Mouse (Mus musculus): ENCODE results near the gene Ntsr2. TPM values are rescaled to one million over a fixed set of nuclear protein-coding genes. Genes with fewer than 3 reads are reported as not detected.

Gene Ntsr2
- polyA plus RNA-seq, 2 experiments = not detected

DNA sequence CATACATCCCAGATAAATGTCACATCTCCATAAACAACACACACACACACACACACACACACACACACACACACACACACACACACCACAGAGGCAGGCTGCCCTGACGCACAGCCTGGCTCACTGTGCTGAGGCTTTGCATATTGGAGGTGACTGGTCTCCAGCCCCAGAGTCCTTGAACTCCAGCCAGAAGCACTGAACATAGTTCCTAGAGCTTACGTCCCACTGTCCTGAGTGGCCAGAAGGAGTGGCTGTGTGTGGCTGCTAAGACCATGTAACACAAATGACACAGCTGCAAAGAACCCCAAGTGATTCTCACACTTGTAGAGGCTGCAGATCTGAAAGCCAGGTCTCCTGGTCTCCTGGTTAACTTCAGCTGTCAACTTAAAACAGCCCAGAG lies 8.8 kb downstream of the Ntsr2 start:
- no peaks in the 10 kb centered on the region for H3K36me3 ChIP-seq (ENCODE audit: control insufficient read depth, insufficient read depth, low read length)
- ATAC-seq (ENCODE audit: low FRiP score, low read depth) (no peak), DNase-seq (ENCODE audit: low spot score) (no peak)
- no peaks in the 10 kb centered on the region for H3K4me1 ChIP-seq (ENCODE audit: control insufficient read depth, insufficient read depth, low read length)
- no peaks in the 10 kb centered on the region for H3K9me3 ChIP-seq (ENCODE audit: control insufficient read depth, low read length)
- no peak overlapping the region for H3K9ac ChIP-seq (ENCODE audit: low read depth, low read length, severe bottlenecking)
- TF ChIP-seq POLR2A (IDR thresholded peaks at IDR 0.05; ENCODE audit: borderline replicate concordance, extremely low read depth, insufficient read depth, insufficient read length) = no peak
- 78% methylated on average over 2 of the region's 2 CpGs for WGBS
- H3K27me3 ChIP-seq (ENCODE audit: control insufficient read depth, insufficient read depth, low read length) = no peaks in the 10 kb centered on the region
- no peak overlapping the region for H3K27ac ChIP-seq (replicated peaks; ENCODE audit: low read depth, low read length)
- H3K4me2 ChIP-seq (replicated peaks; ENCODE audit: low read depth, low read length, severe bottlenecking) = no peak overlapping the region
- no peak overlapping the region for H3K4me3 ChIP-seq (replicated peaks; ENCODE audit: low read length)

DNA sequence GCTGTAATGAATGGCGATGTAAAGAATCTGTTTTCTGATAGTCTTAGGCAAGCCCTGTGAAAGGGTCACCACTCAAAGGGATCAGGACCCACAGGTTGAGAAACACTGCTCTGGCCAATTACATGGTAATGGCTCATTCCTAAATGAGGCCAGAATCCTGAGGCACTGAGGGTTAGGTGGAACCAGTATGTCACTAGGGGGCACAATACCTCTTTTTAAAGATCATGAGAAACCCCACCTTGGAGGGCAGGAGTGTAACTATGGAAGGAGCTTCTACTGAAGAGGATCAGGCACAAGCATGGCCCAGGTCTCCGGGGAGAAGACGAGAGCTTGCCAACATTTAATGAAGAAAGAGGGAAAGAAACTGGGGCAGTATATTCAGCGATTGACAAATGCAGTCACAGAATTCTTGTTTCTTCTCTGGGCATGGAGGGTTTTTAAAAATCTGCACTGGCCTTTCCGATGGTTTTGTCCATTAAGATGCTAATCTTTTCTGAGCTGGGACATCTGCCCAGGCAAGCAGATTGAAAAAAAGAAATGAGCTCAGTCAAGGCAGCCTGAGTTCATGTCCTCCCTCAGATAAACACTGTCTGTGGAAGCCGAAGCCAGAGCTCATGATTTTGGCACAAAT lies 9.9 kb downstream of the Ntsr2 start:
- no peak for ATAC-seq (ENCODE audit: low FRiP score, low read depth)
- 72% methylated on average over 6 of the region's 6 CpGs for WGBS

DNA sequence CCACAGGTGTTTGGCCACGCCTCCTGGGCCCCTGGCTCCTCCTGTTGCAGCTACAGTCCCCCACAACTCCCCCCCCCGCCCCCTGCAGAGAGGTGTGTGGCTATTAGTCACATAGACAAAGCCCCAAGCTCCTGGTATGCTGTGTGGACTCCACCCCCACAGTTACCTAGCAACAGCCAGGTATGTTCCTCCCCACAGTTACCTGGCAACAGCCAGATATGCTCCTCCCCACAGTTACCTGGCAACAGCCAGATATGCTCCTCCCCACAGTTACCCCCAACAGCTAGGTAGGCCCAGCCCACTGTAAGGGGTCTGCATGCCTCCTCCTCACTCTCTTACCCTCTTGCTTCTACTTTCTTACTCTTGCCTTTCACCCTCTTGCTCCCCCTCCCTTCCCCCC lies 11.8 kb downstream of the Ntsr2 start:
- no peak for TF ChIP-seq POLR2A (IDR thresholded peaks at IDR 0.05; ENCODE audit: borderline replicate concordance, extremely low read depth, insufficient read depth, insufficient read length)
- DNase-seq (ENCODE audit: low spot score) (no peak), ATAC-seq (ENCODE audit: low FRiP score, low read depth) (no peak)
- H3K4me2 ChIP-seq (replicated peaks; ENCODE audit: low read depth, low read length, severe bottlenecking) = no peak overlapping the region
- H3K27ac ChIP-seq (replicated peaks; ENCODE audit: low read depth, low read length) = no peak overlapping the region
- H3K36me3 ChIP-seq (ENCODE audit: control insufficient read depth, insufficient read depth, low read length) = no peaks in the 10 kb centered on the region
- no peak overlapping the region for H3K4me3 ChIP-seq (replicated peaks; ENCODE audit: low read length)
- H3K9ac ChIP-seq (ENCODE audit: low read depth, low read length, severe bottlenecking) = no peak overlapping the region
- H3K9me3 ChIP-seq (ENCODE audit: control insufficient read depth, low read length) = no peaks in the 10 kb centered on the region
- no peaks in the 10 kb centered on the region for H3K27me3 ChIP-seq (ENCODE audit: control insufficient read depth, insufficient read depth, low read length)
- H3K4me1 ChIP-seq (ENCODE audit: control insufficient read depth, insufficient read depth, low read length) = no peaks in the 10 kb centered on the region
- no CpG with 5 or more reads among the region's 2 CpGs for WGBS

More for the DNA sequence above, 9.9 kb downstream of the Ntsr2 start:
- no peak for DNase-seq (ENCODE audit: low spot score)
- no peak for TF ChIP-seq POLR2A (IDR thresholded peaks at IDR 0.05; ENCODE audit: borderline replicate concordance, extremely low read depth, insufficient read depth, insufficient read length)
- no peaks in the 10 kb centered on the region for H3K4me1 ChIP-seq (ENCODE audit: control insufficient read depth, insufficient read depth, low read length)
- no peaks in the 10 kb centered on the region for H3K27me3 ChIP-seq (ENCODE audit: control insufficient read depth, insufficient read depth, low read length)
- no peak overlapping the region for H3K27ac ChIP-seq (replicated peaks; ENCODE audit: low read depth, low read length)
- H3K4me2 ChIP-seq (replicated peaks; ENCODE audit: low read depth, low read length, severe bottlenecking) = no peak overlapping the region
- no peak overlapping the region for H3K9ac ChIP-seq (ENCODE audit: low read depth, low read length, severe bottlenecking)
- no peaks in the 10 kb centered on the region for H3K36me3 ChIP-seq (ENCODE audit: control insufficient read depth, insufficient read depth, low read length)
- no peaks in the 10 kb centered on the region for H3K9me3 ChIP-seq (ENCODE audit: control insufficient read depth, low read length)
- no peak overlapping the region for H3K4me3 ChIP-seq (replicated peaks; ENCODE audit: low read length)

DNA sequence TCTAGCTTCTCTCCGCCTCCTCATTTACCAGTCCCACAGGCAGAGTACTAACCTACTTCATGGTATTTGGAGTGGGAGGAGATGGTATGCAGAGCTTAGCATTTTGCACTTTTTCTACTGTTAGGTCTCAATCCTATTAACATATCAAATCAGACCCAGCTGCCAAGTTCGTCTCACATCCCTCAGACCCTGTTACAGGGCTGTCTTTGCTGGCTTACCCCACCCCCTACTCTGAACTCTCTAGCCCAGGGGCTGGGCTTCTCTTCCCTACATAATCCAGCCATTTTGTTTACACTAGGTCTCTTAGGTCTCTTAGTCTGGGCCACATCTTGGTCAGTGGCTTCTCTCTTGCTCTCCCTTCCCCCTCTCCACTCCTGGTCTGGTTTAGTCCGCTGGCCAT lies 16.0 kb downstream of the Ntsr2 start:
- Histone ChIP-seq H3K27ac (replicated peaks; ENCODE audit: low read depth, low read length) (no peak overlapping the region), H3K36me3 (ENCODE audit: control insufficient read depth, insufficient read depth, low read length) (no peaks in the 10 kb centered on the region), H3K9ac (ENCODE audit: low read depth, low read length, severe bottlenecking) (no peak overlapping the region), H3K4me2 (replicated peaks; ENCODE audit: low read depth, low read length, severe bottlenecking) (no peak overlapping the region), H3K9me3 (ENCODE audit: control insufficient read depth, low read length) (no peaks in the 10 kb centered on the region), H3K4me1 (ENCODE audit: control insufficient read depth, insufficient read depth, low read length) (no peaks in the 10 kb centered on the region), H3K4me3 (replicated peaks; ENCODE audit: low read length) (no peak overlapping the region), H3K27me3 (ENCODE audit: control insufficient read depth, insufficient read depth, low read length) (no peaks in the 10 kb centered on the region)
- TF ChIP-seq POLR2A (IDR thresholded peaks at IDR 0.05; ENCODE audit: borderline replicate concordance, extremely low read depth, insufficient read depth, insufficient read length) = no peak
- ATAC-seq (ENCODE audit: low FRiP score, low read depth) (no peak), DNase-seq (ENCODE audit: low spot score) (no peak)
- 67% methylated on average over 3 of the region's 3 CpGs for WGBS

DNA sequence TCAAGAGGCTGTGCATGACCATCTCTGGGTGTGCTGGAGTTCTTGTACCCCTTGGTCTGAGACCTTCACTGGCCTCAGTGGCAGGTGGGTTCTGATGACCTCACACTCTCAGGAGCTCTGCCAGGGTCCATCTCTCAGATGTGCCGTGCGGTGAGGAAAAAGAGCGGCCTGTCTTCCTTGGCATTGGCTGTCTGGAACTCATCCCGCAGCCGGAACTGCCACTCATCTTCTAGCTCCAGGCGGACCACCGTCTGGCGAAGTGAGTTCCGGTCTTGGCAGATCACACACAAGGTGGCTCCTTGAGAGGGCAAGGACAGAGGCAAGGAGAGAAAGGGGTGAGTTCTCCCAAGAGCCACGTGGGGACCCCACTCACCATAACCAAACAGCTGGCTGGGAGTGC lies 19.1 kb downstream of the Ntsr2 start:
- no peak for DNase-seq (ENCODE audit: low spot score)
- H3K4me3 ChIP-seq (replicated peaks; ENCODE audit: low read length) = no peak overlapping the region
- no peaks in the 10 kb centered on the region for H3K9me3 ChIP-seq (ENCODE audit: control insufficient read depth, low read length)
- 91% methylated on average over 10 of the region's 10 CpGs for WGBS
- no peaks in the 10 kb centered on the region for H3K27me3 ChIP-seq (ENCODE audit: control insufficient read depth, insufficient read depth, low read length)
- no peaks in the 10 kb centered on the region for H3K4me1 ChIP-seq (ENCODE audit: control insufficient read depth, insufficient read depth, low read length)
- no peaks in the 10 kb centered on the region for H3K36me3 ChIP-seq (ENCODE audit: control insufficient read depth, insufficient read depth, low read length)
- TF ChIP-seq POLR2A (IDR thresholded peaks at IDR 0.05; ENCODE audit: borderline replicate concordance, extremely low read depth, insufficient read depth, insufficient read length) = no peak
- ATAC-seq (ENCODE audit: low FRiP score, low read depth) = no peak
- H3K4me2 ChIP-seq (replicated peaks; ENCODE audit: low read depth, low read length, severe bottlenecking) = no peak overlapping the region
- no peak overlapping the region for H3K27ac ChIP-seq (replicated peaks; ENCODE audit: low read depth, low read length)
- no peak overlapping the region for H3K9ac ChIP-seq (ENCODE audit: low read depth, low read length, severe bottlenecking)

DNA sequence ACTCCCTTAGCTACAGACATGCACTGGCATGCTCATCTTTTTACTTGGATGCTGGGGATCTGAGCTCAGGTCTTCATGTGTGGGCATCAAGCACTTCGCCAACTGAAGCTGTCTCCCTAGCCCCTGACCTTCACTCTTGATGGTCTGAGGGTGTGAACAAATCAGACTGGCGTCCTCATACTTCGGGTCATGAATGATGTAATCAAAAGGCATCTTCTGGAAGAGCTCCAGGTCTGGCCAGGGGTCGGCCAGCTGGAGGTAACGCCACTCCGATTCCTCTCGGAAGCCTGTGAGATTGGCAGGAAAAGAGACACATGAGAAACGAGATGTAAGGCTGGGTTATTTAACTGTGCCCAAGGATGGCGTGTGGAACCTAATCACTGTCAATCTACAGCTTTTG lies 37.4 kb downstream of the Ntsr2 start:
- Histone ChIP-seq H3K36me3 (ENCODE audit: control insufficient read depth, insufficient read depth, low read length) (no peaks in the 10 kb centered on the region), H3K4me2 (replicated peaks; ENCODE audit: low read depth, low read length, severe bottlenecking) (no peak overlapping the region), H3K4me1 (ENCODE audit: control insufficient read depth, insufficient read depth, low read length) (no peaks in the 10 kb centered on the region), H3K4me3 (replicated peaks; ENCODE audit: low read length) (no peak overlapping the region), H3K9ac (ENCODE audit: low read depth, low read length, severe bottlenecking) (no peak overlapping the region), H3K27me3 (ENCODE audit: control insufficient read depth, insufficient read depth, low read length) (no peaks in the 10 kb centered on the region), H3K27ac (replicated peaks; ENCODE audit: low read depth, low read length) (no peak overlapping the region), H3K9me3 (ENCODE audit: control insufficient read depth, low read length) (no peaks in the 10 kb centered on the region)
- TF ChIP-seq POLR2A (IDR thresholded peaks at IDR 0.05; ENCODE audit: borderline replicate concordance, extremely low read depth, insufficient read depth, insufficient read length) = no peak
- DNase-seq (ENCODE audit: low spot score) (no peak), ATAC-seq (ENCODE audit: low FRiP score, low read depth) (no peak)
- 91% methylated on average over 9 of the region's 9 CpGs for WGBS
